Mouse (Mus musculus) liver, embryonic 11.5 days (tissue): ENCODE data around the gene Serac1. TPM values are rescaled to one million over a fixed set of nuclear protein-coding genes. Genes with fewer than 3 reads are reported as not detected.
A peak's percentile ranks its signal among the peaks of the same experiment; 100 is the strongest.

Experiments used
- ATAC-seq: fragments of 200-750 bp; cut with Nextera tagmentation; replicated peaks from 2 replicates; pipeline ENCODE4 v1.8.0; 2017; ENCODE audit warnings: moderate number of reproducible peaks, mild to moderate bottlenecking, moderate TSS enrichment, moderate library complexity; ENCODE audit not compliant: low FRiP score
- DNase-seq: peaks from one replicate; pipeline ENCODE4 v3.0.0-alpha.2; 2017; ENCODE audit warnings: low spot score
- H3K27ac ChIP-seq: fragments of 300-500 bp; sonication (generic); 2 replicates; pipeline ENCODE4 v1.5.1; 2014; ENCODE audit warnings: mild to moderate bottlenecking, low read depth, low read length, control low read depth
- H3K27me3 ChIP-seq: fragments of 300-500 bp; sonication (generic); replicated peaks from 2 replicates; pipeline ENCODE4 v1.6.1; 2014; ENCODE audit warnings: low read length, mixed read lengths; ENCODE audit not compliant: control insufficient read depth, insufficient read depth
- H3K36me3 ChIP-seq: fragments of 300-500 bp; sonication (generic); 2 replicates; pipeline ENCODE4 v1.6.1; 2014; ENCODE audit warnings: mild to moderate bottlenecking, low read length, moderate library complexity, mixed read lengths; ENCODE audit not compliant: control insufficient read depth, insufficient read depth
- H3K4me1 ChIP-seq: fragments of 300-500 bp; sonication (generic); replicated peaks from 2 replicates; pipeline ENCODE4 v1.6.1; 2014; ENCODE audit warnings: low read length, mixed read lengths; ENCODE audit not compliant: control insufficient read depth, insufficient read depth
- H3K4me2 ChIP-seq: fragments of 300-500 bp; sonication (generic); 2 replicates; pipeline ENCODE4 v1.6.1; 2014; ENCODE audit warnings: mild to moderate bottlenecking, control low read depth, moderate library complexity
- H3K4me3 ChIP-seq: fragments of 300-500 bp; sonication (generic); 2 replicates; pipeline ENCODE4 v1.5.1; 2014; ENCODE audit warnings: low read depth, low read length, control low read depth
- H3K9ac ChIP-seq: fragments of 300-500 bp; sonication (generic); 2 replicates; pipeline ENCODE4 v1.6.1; 2014; ENCODE audit warnings: low read depth, low read length, control low read depth
- H3K9me3 ChIP-seq: fragments of 300-500 bp; sonication (generic); 2 replicates; pipeline ENCODE4 v1.6.1; 2016; ENCODE audit warnings: low read length, inconsistent platforms, mixed read lengths; ENCODE audit not compliant: control insufficient read depth
- WGBS: fragments of 180-500 bp; shearing (Covaris S2); extraction: QIAGEN DNeasy Blood & Tissue Kit; methylation state at CpG from one replicate; pipeline ENCODE4 v1.1.7; 2014; 5-methylcytosine and 5-hydroxymethylcytosine counted together
- polyA plus RNA-seq: library from polyadenylated mRNA; unstranded; fragments of >200 nt; fragmentation: Nextera tagmentation; extraction: Ambion mirVana; gene quantifications from 2 replicates; pipeline ENCODE4 v1.2.1, GENCODE M21; 2014

Serac1 gene
- polyA plus RNA-seq, 1 experiment from 2014 or later, result 4.6 TPM

- Histone ChIP-seq H3K27ac (no peak overlapping the region), H3K9me3 (no peaks in the 10 kb centered on the region), H3K36me3 (no peaks in the 10 kb centered on the region), H3K9ac (no peak overlapping the region), H3K4me2 (no peak overlapping the region), H3K4me3 (no peak overlapping the region), H3K27me3 (no peaks in the 10 kb centered on the region), H3K4me1 (no peaks in the 10 kb centered on the region)
- WGBS, result 87% methylated on average over 6 of the region's 6 CpGs
- no peak for DNase-seq
- ATAC-seq, result no peak
Measured at GRCm38 (mm10) chr17:6091604-6092003, 12.1 kb upstream of the Serac1 start.

- WGBS, result 87% methylated on average over 5 of the region's 5 CpGs
- Histone ChIP-seq H3K27me3 (no peaks in the 10 kb centered on the region), H3K9ac (no peak overlapping the region), H3K4me1 (peaks cover 3% of the 10 kb centered on the region; the same call in 1 of the 2 replicates), H3K27ac (no peak overlapping the region), H3K4me3 (no peak overlapping the region), H3K9me3 (no peaks in the 10 kb centered on the region), H3K4me2 (no peak overlapping the region), H3K36me3 (peaks cover 6% of the 10 kb centered on the region)
- no peak for DNase-seq
- ATAC-seq, result no peak
Measured at GRCm38 (mm10) chr17:6083323-6083890, 3.9 kb upstream of the Serac1 start.

- no peaks in the 10 kb centered on the region for H3K27me3 ChIP-seq
- ATAC-seq (no peak), DNase-seq (no peak)
- no peak overlapping the region for H3K4me3 ChIP-seq
- 82% methylated on average over 7 of the region's 7 CpGs for WGBS
- no peaks in the 10 kb centered on the region; the same call in 1 of the 2 replicates for H3K4me1 ChIP-seq
- no peak overlapping the region for H3K4me2 ChIP-seq
- H3K27ac ChIP-seq, result no peak overlapping the region
- no peaks in the 10 kb centered on the region for H3K9me3 ChIP-seq
- H3K36me3 ChIP-seq, result 0 out of 2 replicates have a peak, but pooled peaks cover 6% of the 10 kb centered on the region
- no peak overlapping the region for H3K9ac ChIP-seq
Measured at GRCm38 (mm10) chr17:6073405-6073804, 6.1 kb downstream of the Serac1 start.

GRCm38 (mm10) chr17:6069866-6070265 is 9.7 kb downstream of the Serac1 start:
- H3K4me3 ChIP-seq, result no peak overlapping the region
- H3K27ac ChIP-seq, result no peak overlapping the region
- H3K9me3 ChIP-seq, result no peaks in the 10 kb centered on the region
- H3K9ac ChIP-seq, result no peak overlapping the region
- no peak overlapping the region for H3K4me2 ChIP-seq
- no peaks in the 10 kb centered on the region for H3K4me1 ChIP-seq
- WGBS, result 91% methylated on average over 6 of the region's 6 CpGs
- DNase-seq, result no peak
- H3K27me3 ChIP-seq, result no peaks in the 10 kb centered on the region
- no peak for ATAC-seq
- peaks cover 12% of the 10 kb centered on the region; the same call in 1 of the 2 replicates for H3K36me3 ChIP-seq

GRCm38 (mm10) chr17:6067613-6068012 is 11.9 kb downstream of the Serac1 start:
- H3K4me1 ChIP-seq, result no peaks in the 10 kb centered on the region
- no peak overlapping the region for H3K9ac ChIP-seq
- peaks cover 9% of the 10 kb centered on the region for H3K36me3 ChIP-seq
- H3K4me2 ChIP-seq, result no peak overlapping the region
- no peaks in the 10 kb centered on the region for H3K9me3 ChIP-seq
- DNase-seq (no peak), ATAC-seq (no peak)
- WGBS, result 93% methylated on average over 7 of the region's 7 CpGs
- no peak overlapping the region for H3K27ac ChIP-seq
- H3K4me3 ChIP-seq, result no peak overlapping the region
- H3K27me3 ChIP-seq, result no peaks in the 10 kb centered on the region

- Histone ChIP-seq H3K4me2 (no peak overlapping the region), H3K9ac (no peak overlapping the region), H3K27me3 (no peaks in the 10 kb centered on the region), H3K4me1 (no peaks in the 10 kb centered on the region), H3K4me3 (no peak overlapping the region), H3K36me3 (peaks cover 9% of the 10 kb centered on the region), H3K9me3 (no peaks in the 10 kb centered on the region), H3K27ac (no peak overlapping the region)
- ATAC-seq, result no peak
- 80% methylated on average over 2 of the region's 2 CpGs for WGBS
- DNase-seq, result no peak
Measured at GRCm38 (mm10) chr17:6066021-6066420, 13.5 kb downstream of the Serac1 start.

GRCm38 (mm10) chr17:6063532-6063931 is 16.0 kb downstream of the Serac1 start:
- no peak overlapping the region for H3K4me3 ChIP-seq
- no peak for DNase-seq
- WGBS, result 84% methylated on average over 5 of the region's 5 CpGs
- no peak for ATAC-seq
- H3K4me2 ChIP-seq, result no peak overlapping the region
- H3K9ac ChIP-seq, result no peak overlapping the region
- no peak overlapping the region for H3K27ac ChIP-seq
- H3K36me3 ChIP-seq, result peaks cover 9% of the 10 kb centered on the region
- H3K27me3 ChIP-seq, result no peaks in the 10 kb centered on the region
- H3K9me3 ChIP-seq, result no peaks in the 10 kb centered on the region
- no peaks in the 10 kb centered on the region for H3K4me1 ChIP-seq

- Histone ChIP-seq H3K4me1 (no peaks in the 10 kb centered on the region), H3K9ac (no peak overlapping the region), H3K27me3 (no peaks in the 10 kb centered on the region), H3K9me3 (no peaks in the 10 kb centered on the region), H3K4me3 (no peak overlapping the region), H3K4me2 (no peak overlapping the region), H3K36me3 (peaks cover 9% of the 10 kb centered on the region), H3K27ac (no peak overlapping the region)
- no peak for ATAC-seq
- no peak for DNase-seq
- WGBS, result 81% methylated on average over 8 of the region's 8 CpGs
Measured at GRCm38 (mm10) chr17:6062793-6063192, 16.7 kb downstream of the Serac1 start.

- WGBS, result 20% methylated on average over 5 of the region's 5 CpGs
- H3K27ac ChIP-seq, result no peak overlapping the region
- no peaks in the 10 kb centered on the region for H3K36me3 ChIP-seq
- H3K4me1 ChIP-seq, result no peaks in the 10 kb centered on the region
- no peak overlapping the region for H3K4me3 ChIP-seq
- no peaks in the 10 kb centered on the region for H3K27me3 ChIP-seq
- no peak for ATAC-seq
- H3K9ac ChIP-seq, result no peak overlapping the region
- no peak overlapping the region for H3K4me2 ChIP-seq
- DNase-seq, result peak; percentile 59
- no peaks in the 10 kb centered on the region for H3K9me3 ChIP-seq
Measured at GRCm38 (mm10) chr17:6054934-6055355, 24.6 kb downstream of the Serac1 start.
